Mouse (Mus musculus): ENCODE results near the gene Sec24a. TPM values are rescaled to one million over a fixed set of nuclear protein-coding genes. Genes with fewer than 3 reads are reported as not detected.

The Sec24a gene
- polyA plus RNA-seq, 1 experiment from 2014 or later = 7.5 TPM

- Histone ChIP-seq H3K36me3 (ENCODE audit: control insufficient read depth, insufficient read depth, low read length) (no peaks in the 10 kb centered on the region), H3K9me3 (replicated peaks; ENCODE audit: control insufficient read depth, low read length) (no peaks in the 10 kb centered on the region), H3K27me3 (replicated peaks; ENCODE audit: control insufficient read depth, insufficient read depth, low read length) (peaks cover 13% of the 10 kb centered on the region), H3K9ac (ENCODE audit: low read length) (peak overlapping the region; percentile 67), H3K4me1 (ENCODE audit: control insufficient read depth, insufficient read depth, low read length) (peaks cover 3% of the 10 kb centered on the region; the same call in 1 of the 2 replicates), H3K4me3 (ENCODE audit: low read depth, low read length) (peak overlapping the region; percentile 54), H3K27ac (ENCODE audit: low read depth, low read length) (no peak overlapping the region), H3K4me2 (ENCODE audit: low read length) (peak overlapping the region; percentile 93)
- WGBS = 0% methylated on average over 28 of the region's 30 CpGs
- DNase-seq (ENCODE audit: low spot score) (no peak), ATAC-seq (peak; percentile 19)
Observed at GRCm38 (mm10) chr11:51650261-51650660, 113.2 kb downstream of the Sec24a start.

- Histone ChIP-seq H3K4me2 (ENCODE audit: low read length) (peak overlapping the region; percentile 93), H3K27me3 (replicated peaks; ENCODE audit: control insufficient read depth, insufficient read depth, low read length) (peaks cover 13% of the 10 kb centered on the region), H3K4me1 (ENCODE audit: control insufficient read depth, insufficient read depth, low read length) (peaks cover 3% of the 10 kb centered on the region; the same call in 1 of the 2 replicates), H3K9me3 (replicated peaks; ENCODE audit: control insufficient read depth, low read length) (no peaks in the 10 kb centered on the region), H3K9ac (ENCODE audit: low read length) (peak overlapping the region; percentile 67), H3K27ac (ENCODE audit: low read depth, low read length) (no peak overlapping the region), H3K36me3 (ENCODE audit: control insufficient read depth, insufficient read depth, low read length) (no peaks in the 10 kb centered on the region), H3K4me3 (ENCODE audit: low read depth, low read length) (peak overlapping the region; percentile 54)
- no peak for DNase-seq (ENCODE audit: low spot score)
- 7% methylated on average over 7 of the region's 7 CpGs for WGBS
- ATAC-seq = peak; percentile 3; the same call in 1 of the 2 replicates
Observed at GRCm38 (mm10) chr11:51649889-51650199, 113.6 kb downstream of the Sec24a start.

GRCm38 (mm10) chr11:51649111-51649888 is 114.1 kb downstream of the Sec24a start:
- Histone ChIP-seq H3K27me3 (replicated peaks; ENCODE audit: control insufficient read depth, insufficient read depth, low read length) (peaks cover 13% of the 10 kb centered on the region), H3K9me3 (replicated peaks; ENCODE audit: control insufficient read depth, low read length) (no peaks in the 10 kb centered on the region), H3K27ac (ENCODE audit: low read depth, low read length) (no peak overlapping the region), H3K4me3 (ENCODE audit: low read depth, low read length) (peak overlapping the region; percentile 54; the same call in 1 of the 2 replicates), H3K9ac (ENCODE audit: low read length) (0 out of 2 replicates have a peak overlapping the region, but pooled peaks have one; percentile 67), H3K4me2 (ENCODE audit: low read length) (peak overlapping the region; percentile 93; the same call in 1 of the 2 replicates), H3K36me3 (ENCODE audit: control insufficient read depth, insufficient read depth, low read length) (no peaks in the 10 kb centered on the region), H3K4me1 (ENCODE audit: control insufficient read depth, insufficient read depth, low read length) (peaks cover 3% of the 10 kb centered on the region; the same call in 1 of the 2 replicates)
- ATAC-seq (no peak), DNase-seq (ENCODE audit: low spot score) (no peak)
- 34% methylated on average over 11 of the region's 11 CpGs for WGBS

GRCm38 (mm10) chr11:51648566-51648965 is 114.9 kb downstream of the Sec24a start:
- Histone ChIP-seq H3K4me1 (ENCODE audit: control insufficient read depth, insufficient read depth, low read length) (peaks cover 3% of the 10 kb centered on the region; the same call in 1 of the 2 replicates), H3K36me3 (ENCODE audit: control insufficient read depth, insufficient read depth, low read length) (no peaks in the 10 kb centered on the region), H3K4me2 (ENCODE audit: low read length) (peak overlapping the region; percentile 12; the same call in 1 of the 2 replicates), H3K27me3 (replicated peaks; ENCODE audit: control insufficient read depth, insufficient read depth, low read length) (peaks cover 13% of the 10 kb centered on the region), H3K9ac (ENCODE audit: low read length) (no peak overlapping the region), H3K4me3 (ENCODE audit: low read depth, low read length) (no peak overlapping the region), H3K27ac (ENCODE audit: low read depth, low read length) (no peak overlapping the region), H3K9me3 (replicated peaks; ENCODE audit: control insufficient read depth, low read length) (no peaks in the 10 kb centered on the region)
- no peak for ATAC-seq
- WGBS = 11% methylated on average over 3 of the region's 3 CpGs
- DNase-seq (ENCODE audit: low spot score) = no peak

- DNase-seq (ENCODE audit: low spot score) = no peak
- Histone ChIP-seq H3K9ac (ENCODE audit: low read length) (no peak overlapping the region), H3K4me1 (ENCODE audit: control insufficient read depth, insufficient read depth, low read length) (peaks cover 3% of the 10 kb centered on the region; the same call in 1 of the 2 replicates), H3K27ac (ENCODE audit: low read depth, low read length) (0 out of 2 replicates have a peak overlapping the region, but pooled peaks have one; percentile 14), H3K27me3 (replicated peaks; ENCODE audit: control insufficient read depth, insufficient read depth, low read length) (peaks cover 13% of the 10 kb centered on the region), H3K4me2 (ENCODE audit: low read length) (no peak overlapping the region), H3K9me3 (replicated peaks; ENCODE audit: control insufficient read depth, low read length) (no peaks in the 10 kb centered on the region), H3K36me3 (ENCODE audit: control insufficient read depth, insufficient read depth, low read length) (no peaks in the 10 kb centered on the region), H3K4me3 (ENCODE audit: low read depth, low read length) (no peak overlapping the region)
- no peak for ATAC-seq
- WGBS = 87% methylated on average over 15 of the region's 15 CpGs
Observed at GRCm38 (mm10) chr11:51646751-51647667, 116.4 kb downstream of the Sec24a start.

GRCm38 (mm10) chr11:51646245-51646644 is 117.2 kb downstream of the Sec24a start:
- Histone ChIP-seq H3K4me1 (ENCODE audit: control insufficient read depth, insufficient read depth, low read length) (peaks cover 3% of the 10 kb centered on the region; the same call in 1 of the 2 replicates), H3K4me3 (ENCODE audit: low read depth, low read length) (no peak overlapping the region), H3K36me3 (ENCODE audit: control insufficient read depth, insufficient read depth, low read length) (no peaks in the 10 kb centered on the region), H3K27ac (ENCODE audit: low read depth, low read length) (no peak overlapping the region), H3K9ac (ENCODE audit: low read length) (no peak overlapping the region), H3K4me2 (ENCODE audit: low read length) (no peak overlapping the region), H3K27me3 (replicated peaks; ENCODE audit: control insufficient read depth, insufficient read depth, low read length) (peaks cover 7% of the 10 kb centered on the region), H3K9me3 (replicated peaks; ENCODE audit: control insufficient read depth, low read length) (no peaks in the 10 kb centered on the region)
- DNase-seq (ENCODE audit: low spot score) (no peak), ATAC-seq (no peak)
- WGBS = 87% methylated on average over 7 of the region's 7 CpGs

- Histone ChIP-seq H3K9ac (ENCODE audit: low read length) (no peak overlapping the region), H3K27ac (ENCODE audit: low read depth, low read length) (no peak overlapping the region), H3K27me3 (replicated peaks; ENCODE audit: control insufficient read depth, insufficient read depth, low read length) (0 out of 2 replicates have a peak, but pooled peaks cover 3% of the 10 kb centered on the region), H3K4me1 (ENCODE audit: control insufficient read depth, insufficient read depth, low read length) (peaks cover 1% of the 10 kb centered on the region; the same call in 1 of the 2 replicates), H3K4me2 (ENCODE audit: low read length) (no peak overlapping the region), H3K9me3 (replicated peaks; ENCODE audit: control insufficient read depth, low read length) (no peaks in the 10 kb centered on the region), H3K4me3 (ENCODE audit: low read depth, low read length) (no peak overlapping the region), H3K36me3 (ENCODE audit: control insufficient read depth, insufficient read depth, low read length) (no peaks in the 10 kb centered on the region)
- ATAC-seq = no peak
- DNase-seq (ENCODE audit: low spot score) = no peak
- 73% methylated on average over 13 of the region's 13 CpGs for WGBS
Observed at GRCm38 (mm10) chr11:51645293-51645692, 118.1 kb downstream of the Sec24a start.

GRCm38 (mm10) chr11:51644217-51644616 is 119.2 kb downstream of the Sec24a start:
- DNase-seq (ENCODE audit: low spot score) (no peak), ATAC-seq (no peak)
- H3K36me3 ChIP-seq (ENCODE audit: control insufficient read depth, insufficient read depth, low read length) = no peaks in the 10 kb centered on the region
- no peak overlapping the region for H3K4me2 ChIP-seq (ENCODE audit: low read length)
- no peak overlapping the region for H3K27ac ChIP-seq (ENCODE audit: low read depth, low read length)
- H3K4me3 ChIP-seq (ENCODE audit: low read depth, low read length) = no peak overlapping the region
- H3K9me3 ChIP-seq (replicated peaks; ENCODE audit: control insufficient read depth, low read length) = no peaks in the 10 kb centered on the region
- WGBS = 79% methylated on average over 16 of the region's 16 CpGs
- H3K4me1 ChIP-seq (ENCODE audit: control insufficient read depth, insufficient read depth, low read length) = no peaks in the 10 kb centered on the region
- H3K27me3 ChIP-seq (replicated peaks; ENCODE audit: control insufficient read depth, insufficient read depth, low read length) = 0 out of 2 replicates have a peak, but pooled peaks cover 3% of the 10 kb centered on the region
- H3K9ac ChIP-seq (ENCODE audit: low read length) = no peak overlapping the region
